Mouse (Mus musculus): ENCODE measurements around the gene Nptx1.

The Nptx1 gene

GRCm38 (mm10) chr11:119547183-119547921, at the start of gene Nptx1:
Nptx1 (minus strand) TSS chr11:119547753.
- DNase-seq (ENCODE audit: low spot score), result no peak

GRCm38 (mm10) chr11:119593966-119594365, 46.4 kb upstream of the Nptx1 start:
- DNase-seq (ENCODE audit: low spot score), result no peak

- no peak for DNase-seq (ENCODE audit: low spot score)
Measured at GRCm38 (mm10) chr11:119589242-119589641, 41.7 kb upstream of the Nptx1 start.

GRCm38 (mm10) chr11:119587112-119587511, 39.6 kb upstream of the Nptx1 start:
- DNase-seq (ENCODE audit: low spot score), result no peak

- DNase-seq (ENCODE audit: low spot score), result no peak
Measured at GRCm38 (mm10) chr11:119586511-119586910, 39.0 kb upstream of the Nptx1 start.

GRCm38 (mm10) chr11:119577721-119578120, 30.2 kb upstream of the Nptx1 start:
- DNase-seq (ENCODE audit: low spot score), result no peak

- DNase-seq (ENCODE audit: low spot score), result no peak
Measured at GRCm38 (mm10) chr11:119576855-119577254, 29.3 kb upstream of the Nptx1 start.

- DNase-seq (ENCODE audit: low spot score), result no peak
Measured at GRCm38 (mm10) chr11:119572316-119573010, 24.9 kb upstream of the Nptx1 start.

GRCm38 (mm10) chr11:119566188-119566587, 18.6 kb upstream of the Nptx1 start:
- DNase-seq (ENCODE audit: low spot score), result no peak

- no peak for DNase-seq (ENCODE audit: low spot score)
Measured at GRCm38 (mm10) chr11:119565684-119566083, 18.1 kb upstream of the Nptx1 start.

- DNase-seq (ENCODE audit: low spot score), result no peak
Measured at GRCm38 (mm10) chr11:119565021-119565420, 17.5 kb upstream of the Nptx1 start.

GRCm38 (mm10) chr11:119564383-119564782, 16.8 kb upstream of the Nptx1 start:
- no peak for DNase-seq (ENCODE audit: low spot score)

GRCm38 (mm10) chr11:119563166-119563565, 15.6 kb upstream of the Nptx1 start:
- no peak for DNase-seq (ENCODE audit: low spot score)

- DNase-seq (ENCODE audit: low spot score), result no peak
Measured at GRCm38 (mm10) chr11:119562286-119562685, 14.7 kb upstream of the Nptx1 start.

GRCm38 (mm10) chr11:119558870-119559610, 11.5 kb upstream of the Nptx1 start:
- DNase-seq (ENCODE audit: low spot score), result no peak

GRCm38 (mm10) chr11:119557940-119558869, 10.7 kb upstream of the Nptx1 start:
- DNase-seq (ENCODE audit: low spot score), result no peak

- DNase-seq (ENCODE audit: low spot score), result no peak
Measured at GRCm38 (mm10) chr11:119555170-119555569, 7.6 kb upstream of the Nptx1 start.

- no peak for DNase-seq (ENCODE audit: low spot score)
Measured at GRCm38 (mm10) chr11:119554706-119555105, 7.2 kb upstream of the Nptx1 start.

- no peak for DNase-seq (ENCODE audit: low spot score)
Measured at GRCm38 (mm10) chr11:119552902-119553802, 5.6 kb upstream of the Nptx1 start.

- no peak for DNase-seq (ENCODE audit: low spot score)
Measured at GRCm38 (mm10) chr11:119552301-119552700, 4.7 kb upstream of the Nptx1 start.

GRCm38 (mm10) chr11:119551468-119551867, 3.9 kb upstream of the Nptx1 start:
- no peak for DNase-seq (ENCODE audit: low spot score)
